Mouse (Mus musculus): ENCODE data around the gene Fitm2. TPM values are rescaled to one million over a fixed set of nuclear protein-coding genes. Genes with fewer than 3 reads are reported as not detected.

Fitm2 gene
- polyA plus RNA-seq, 1 experiment from 2014 or later: 11.6 TPM

- 83% methylated on average over 3 of the region's 3 CpGs for WGBS
- H3K9ac ChIP-seq: no peak overlapping the region
- H3K27ac ChIP-seq (replicated peaks): no peak overlapping the region
- no peak for ATAC-seq (ENCODE audit: insufficient number of reproducible peaks, low FRiP score, low TSS enrichment, low read depth)
- H3K9me3 ChIP-seq (replicated peaks): no peaks in the 10 kb centered on the region
- no peaks in the 10 kb centered on the region for H3K36me3 ChIP-seq
- peaks cover 5% of the 10 kb centered on the region; the same call in 1 of the 2 replicates for H3K4me1 ChIP-seq
- no peak overlapping the region for H3K4me2 ChIP-seq (replicated peaks)
- no peak overlapping the region for H3K4me3 ChIP-seq (replicated peaks)
- H3K27me3 ChIP-seq: 0 out of 2 replicates have a peak, but pooled peaks cover 5% of the 10 kb centered on the region
Observed at GRCm38 (mm10) chr2:163487360-163487759, 14.9 kb upstream of the Fitm2 start.

- ATAC-seq (ENCODE audit: insufficient number of reproducible peaks, low FRiP score, low TSS enrichment, low read depth): peak; percentile 51
- 1% methylated on average over 21 of the region's 21 CpGs for WGBS
- H3K27ac ChIP-seq (replicated peaks): no peak overlapping the region
- no peak overlapping the region for H3K4me3 ChIP-seq (replicated peaks)
- H3K36me3 ChIP-seq: no peaks in the 10 kb centered on the region
- peaks cover 8% of the 10 kb centered on the region for H3K4me1 ChIP-seq
- peak overlapping the region; percentile 10; the same call in 1 of the 2 replicates for H3K4me2 ChIP-seq (replicated peaks)
- H3K9ac ChIP-seq: no peak overlapping the region
- peaks cover 25% of the 10 kb centered on the region for H3K27me3 ChIP-seq
- H3K9me3 ChIP-seq (replicated peaks): no peaks in the 10 kb centered on the region
Observed at GRCm38 (mm10) chr2:163481539-163482029, 9.2 kb upstream of the Fitm2 start.

- Histone ChIP-seq H3K27ac (replicated peaks) (no peak overlapping the region), H3K4me1 (peaks cover 8% of the 10 kb centered on the region), H3K4me3 (replicated peaks) (no peak overlapping the region), H3K4me2 (replicated peaks) (no peak overlapping the region), H3K27me3 (peaks cover 25% of the 10 kb centered on the region), H3K9me3 (replicated peaks) (no peaks in the 10 kb centered on the region), H3K36me3 (no peaks in the 10 kb centered on the region), H3K9ac (no peak overlapping the region)
- WGBS: 47% methylated on average over 18 of the region's 18 CpGs
- ATAC-seq (ENCODE audit: insufficient number of reproducible peaks, low FRiP score, low TSS enrichment, low read depth): no peak
Observed at GRCm38 (mm10) chr2:163480191-163480825, 7.9 kb upstream of the Fitm2 start.

GRCm38 (mm10) chr2:163471710-163472465 is 541 bp downstream of the Fitm2 start:
- Histone ChIP-seq H3K27me3 (no peaks in the 10 kb centered on the region), H3K9me3 (replicated peaks) (no peaks in the 10 kb centered on the region), H3K36me3 (peaks cover 20% of the 10 kb centered on the region; the same call in 1 of the 2 replicates), H3K9ac (peak overlapping the region; percentile 79), H3K4me3 (replicated peaks) (peak overlapping the region; percentile 86), H3K27ac (replicated peaks) (peak overlapping the region; percentile 71), H3K4me1 (peaks cover 10% of the 10 kb centered on the region), H3K4me2 (replicated peaks) (peak overlapping the region; percentile 76)
- whole genome bisulfite sequencing: 4% methylated on average over 36 of the region's 36 CpGs
- peak; percentile 65 for ATAC-seq (ENCODE audit: insufficient number of reproducible peaks, low FRiP score, low TSS enrichment, low read depth)

- 68% methylated on average over 3 of the region's 3 CpGs for WGBS
- no peak for ATAC-seq (ENCODE audit: insufficient number of reproducible peaks, low FRiP score, low TSS enrichment, low read depth)
Observed at GRCm38 (mm10) chr2:163471136-163471535, 1.3 kb downstream of the Fitm2 start.

GRCm38 (mm10) chr2:163469711-163470110 is 2.7 kb downstream of the Fitm2 start:
- Histone ChIP-seq H3K4me2 (replicated peaks) (no peak overlapping the region), H3K4me3 (replicated peaks) (no peak overlapping the region), H3K36me3 (peaks cover 22% of the 10 kb centered on the region; the same call in 1 of the 2 replicates), H3K27me3 (no peaks in the 10 kb centered on the region), H3K9me3 (replicated peaks) (no peaks in the 10 kb centered on the region), H3K4me1 (peaks cover 10% of the 10 kb centered on the region), H3K27ac (replicated peaks) (no peak overlapping the region), H3K9ac (no peak overlapping the region)
- ATAC-seq (ENCODE audit: insufficient number of reproducible peaks, low FRiP score, low TSS enrichment, low read depth): no peak
- WGBS: 94% methylated on average over 15 of the region's 15 CpGs

More at GRCm38 (mm10) chr2:163471136-163471535, 1.3 kb downstream of the Fitm2 start:
- no peaks in the 10 kb centered on the region for H3K27me3 ChIP-seq
- H3K27ac ChIP-seq (replicated peaks): no peak overlapping the region
- H3K4me1 ChIP-seq: peaks cover 10% of the 10 kb centered on the region
- peak overlapping the region; percentile 76 for H3K4me2 ChIP-seq (replicated peaks)
- no peaks in the 10 kb centered on the region for H3K9me3 ChIP-seq (replicated peaks)
- H3K4me3 ChIP-seq (replicated peaks): peak overlapping the region; percentile 86
- peaks cover 22% of the 10 kb centered on the region; the same call in 1 of the 2 replicates for H3K36me3 ChIP-seq
- no peak overlapping the region for H3K9ac ChIP-seq

- H3K4me1 ChIP-seq: peaks cover 10% of the 10 kb centered on the region
- H3K36me3 ChIP-seq: peaks cover 22% of the 10 kb centered on the region; the same call in 1 of the 2 replicates
- H3K9me3 ChIP-seq (replicated peaks): no peaks in the 10 kb centered on the region
- no peak overlapping the region for H3K4me3 ChIP-seq (replicated peaks)
- 89% methylated on average over 6 of the region's 6 CpGs for WGBS
- H3K27ac ChIP-seq (replicated peaks): no peak overlapping the region
- no peak for ATAC-seq (ENCODE audit: insufficient number of reproducible peaks, low FRiP score, low TSS enrichment, low read depth)
- no peak overlapping the region for H3K4me2 ChIP-seq (replicated peaks)
- no peaks in the 10 kb centered on the region for H3K27me3 ChIP-seq
- H3K9ac ChIP-seq: no peak overlapping the region
Observed at GRCm38 (mm10) chr2:163468866-163469265, 3.6 kb downstream of the Fitm2 start.

GRCm38 (mm10) chr2:163467585-163467984 is 4.8 kb downstream of the Fitm2 start:
- ATAC-seq (ENCODE audit: insufficient number of reproducible peaks, low FRiP score, low TSS enrichment, low read depth): no peak
- H3K9ac ChIP-seq: no peak overlapping the region
- no peak overlapping the region for H3K4me3 ChIP-seq (replicated peaks)
- no peaks in the 10 kb centered on the region for H3K9me3 ChIP-seq (replicated peaks)
- H3K27ac ChIP-seq (replicated peaks): no peak overlapping the region
- WGBS: 90% methylated on average over 6 of the region's 6 CpGs
- H3K4me2 ChIP-seq (replicated peaks): no peak overlapping the region
- peaks cover 22% of the 10 kb centered on the region; the same call in 1 of the 2 replicates for H3K36me3 ChIP-seq
- no peaks in the 10 kb centered on the region for H3K27me3 ChIP-seq
- H3K4me1 ChIP-seq: peaks cover 10% of the 10 kb centered on the region

- Histone ChIP-seq H3K9me3 (replicated peaks) (no peaks in the 10 kb centered on the region), H3K27ac (replicated peaks) (no peak overlapping the region), H3K4me1 (peaks cover 9% of the 10 kb centered on the region), H3K4me3 (replicated peaks) (no peak overlapping the region), H3K9ac (no peak overlapping the region), H3K27me3 (no peaks in the 10 kb centered on the region), H3K36me3 (peaks cover 22% of the 10 kb centered on the region; the same call in 1 of the 2 replicates), H3K4me2 (replicated peaks) (no peak overlapping the region)
- 60% methylated on average over 8 of the region's 8 CpGs for WGBS
- no peak for ATAC-seq (ENCODE audit: insufficient number of reproducible peaks, low FRiP score, low TSS enrichment, low read depth)
Observed at GRCm38 (mm10) chr2:163466771-163467170, 5.7 kb downstream of the Fitm2 start.

GRCm38 (mm10) chr2:163464562-163464961 is 7.9 kb downstream of the Fitm2 start:
- ATAC-seq (ENCODE audit: insufficient number of reproducible peaks, low FRiP score, low TSS enrichment, low read depth): no peak
- Histone ChIP-seq H3K27ac (replicated peaks) (no peak overlapping the region), H3K4me2 (replicated peaks) (no peak overlapping the region), H3K4me3 (replicated peaks) (no peak overlapping the region), H3K9ac (no peak overlapping the region), H3K4me1 (no peaks in the 10 kb centered on the region), H3K27me3 (no peaks in the 10 kb centered on the region), H3K36me3 (peaks cover 19% of the 10 kb centered on the region; the same call in 1 of the 2 replicates), H3K9me3 (replicated peaks) (no peaks in the 10 kb centered on the region)
- WGBS: 46% methylated on average over 6 of the region's 6 CpGs

- Histone ChIP-seq H3K27ac (replicated peaks) (no peak overlapping the region), H3K4me1 (no peaks in the 10 kb centered on the region), H3K9me3 (replicated peaks) (no peaks in the 10 kb centered on the region), H3K36me3 (peaks cover 16% of the 10 kb centered on the region; the same call in 1 of the 2 replicates), H3K4me3 (replicated peaks) (no peak overlapping the region), H3K9ac (no peak overlapping the region), H3K4me2 (replicated peaks) (no peak overlapping the region), H3K27me3 (peaks cover 4% of the 10 kb centered on the region; the same call in 1 of the 2 replicates)
- ATAC-seq (ENCODE audit: insufficient number of reproducible peaks, low FRiP score, low TSS enrichment, low read depth): no peak
- 64% methylated on average over 4 of the region's 4 CpGs for WGBS
Observed at GRCm38 (mm10) chr2:163463998-163464397, 8.4 kb downstream of the Fitm2 start.
